Mouse (Mus musculus): Measurements from ENCODE around the gene Col27a1. TPM values are rescaled to one million over a fixed set of nuclear protein-coding genes. Genes with fewer than 3 reads are reported as not detected.

Col27a1 gene
- polyA plus RNA-seq, 1 experiment from 2014 or later: 2.6 TPM

DNA sequence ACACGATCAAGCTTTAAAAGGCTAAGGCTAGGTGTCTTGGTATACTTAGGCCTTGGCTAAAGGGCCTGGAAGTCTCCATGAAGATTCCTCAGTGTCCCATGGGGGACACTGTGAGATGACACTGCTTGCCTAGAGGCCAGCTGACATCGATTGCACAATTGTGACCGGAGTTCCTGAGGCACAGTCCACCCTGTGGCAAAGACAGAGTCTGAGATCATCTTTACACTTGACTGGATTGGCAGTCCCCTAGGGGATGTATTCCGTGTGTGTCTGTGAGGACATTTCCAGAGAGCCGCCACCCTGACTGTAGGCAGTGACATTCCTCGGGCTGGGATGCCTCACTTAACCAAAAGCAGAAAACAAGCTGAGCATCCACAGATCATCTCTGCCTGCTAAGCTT is 146.1 kb downstream of the Col27a1 start:
- ATAC-seq (ENCODE audit: low FRiP score): no peak
- H3K27me3 ChIP-seq (ENCODE audit: control insufficient read depth, insufficient read depth, low read length): no peaks in the 10 kb centered on the region
- WGBS: 67% methylated on average over 6 of the region's 6 CpGs

DNA sequence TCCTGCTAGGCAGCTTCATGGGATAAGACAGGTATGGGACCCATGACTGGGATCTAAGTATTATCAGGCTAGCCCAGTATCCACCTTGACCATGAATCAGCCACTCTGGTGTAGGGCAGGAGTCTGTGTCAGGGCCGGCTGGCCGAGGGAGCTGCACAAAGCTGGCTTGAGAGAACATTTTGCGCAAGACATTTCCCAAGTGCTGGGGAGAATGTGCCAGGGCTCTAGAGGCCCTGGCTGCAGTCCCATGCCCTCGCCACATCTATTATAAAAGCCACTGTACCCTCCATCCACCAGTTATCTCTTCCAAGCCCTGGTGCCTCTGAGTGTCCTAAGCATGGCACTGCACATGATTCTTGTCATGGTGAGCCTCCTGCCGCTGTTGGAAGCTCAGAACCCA is 148.3 kb downstream of the Col27a1 start, which contains the start of gene Orm2:
TSS of gene Orm2 (plus strand) at position 300 of the 400 bp plus-strand sequence.
- WGBS: 88% methylated on average over 5 of the region's 5 CpGs
- no peak for DNase-seq (ENCODE audit: low spot score)

More for the DNA sequence above, 146.1 kb downstream of the Col27a1 start:
- Histone ChIP-seq H3K4me1 (replicated peaks; ENCODE audit: control insufficient read depth, insufficient read depth, low read length) (no peaks in the 10 kb centered on the region), H3K9ac (no peak overlapping the region), H3K27ac (no peak overlapping the region), H3K4me3 (replicated peaks; ENCODE audit: low read length) (no peak overlapping the region), H3K4me2 (replicated peaks) (no peak overlapping the region), H3K36me3 (replicated peaks; ENCODE audit: control insufficient read depth, insufficient read depth) (no peaks in the 10 kb centered on the region), H3K9me3 (ENCODE audit: control insufficient read depth, low read length) (no peaks in the 10 kb centered on the region)
- no peak for DNase-seq (ENCODE audit: low spot score)

DNA sequence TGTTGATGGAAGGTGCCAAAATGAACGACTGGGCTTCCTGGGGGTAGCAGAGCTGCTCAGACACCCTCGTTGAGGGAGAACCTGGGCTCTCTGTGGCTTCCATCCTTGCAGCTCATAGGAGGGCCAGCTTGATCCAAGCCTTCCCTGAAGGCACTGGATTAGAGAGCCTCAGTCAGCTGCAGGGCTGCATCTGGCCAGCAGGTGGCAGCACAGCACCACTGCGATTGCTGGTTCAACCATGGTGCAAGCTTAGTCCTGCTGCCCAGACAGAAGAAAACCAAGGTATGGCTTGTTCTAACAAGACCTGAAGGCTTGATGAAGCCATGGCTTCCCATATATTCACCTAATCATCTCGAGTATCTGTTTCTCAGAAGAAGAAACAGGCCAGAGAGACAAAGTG is 154.8 kb downstream of the Col27a1 start:
- Histone ChIP-seq H3K4me1 (replicated peaks; ENCODE audit: control insufficient read depth, insufficient read depth, low read length) (no peaks in the 10 kb centered on the region), H3K36me3 (replicated peaks; ENCODE audit: control insufficient read depth, insufficient read depth) (peaks cover 20% of the 10 kb centered on the region), H3K4me3 (replicated peaks; ENCODE audit: low read length) (no peak overlapping the region), H3K27me3 (ENCODE audit: control insufficient read depth, insufficient read depth, low read length) (no peaks in the 10 kb centered on the region), H3K9ac (no peak overlapping the region), H3K9me3 (ENCODE audit: control insufficient read depth, low read length) (no peaks in the 10 kb centered on the region), H3K4me2 (replicated peaks) (no peak overlapping the region), H3K27ac (no peak overlapping the region)
- WGBS: 9% methylated on average over 4 of the region's 4 CpGs
- DNase-seq (ENCODE audit: low spot score): peak; percentile 85
- ATAC-seq (ENCODE audit: low FRiP score): peak; percentile 44; the same call in 1 of the 2 replicates

More for the DNA sequence above, 148.3 kb downstream of the Col27a1 start, which contains the start of gene Orm2:
- no peak within 1 kb of the TSS for H3K4me3 ChIP-seq (replicated peaks; ENCODE audit: low read length)
- H3K4me1 ChIP-seq (replicated peaks; ENCODE audit: control insufficient read depth, insufficient read depth, low read length): no peaks in the 10 kb centered on the region
- H3K9me3 ChIP-seq (ENCODE audit: control insufficient read depth, low read length): no peaks in the 10 kb centered on the region
- no peak within 1 kb of the TSS for H3K4me2 ChIP-seq (replicated peaks)
- H3K27me3 ChIP-seq (ENCODE audit: control insufficient read depth, insufficient read depth, low read length): no peaks in the 10 kb centered on the region
- no peak within 1 kb of the TSS for H3K27ac ChIP-seq
- no peaks in the 10 kb centered on the region for H3K36me3 ChIP-seq (replicated peaks; ENCODE audit: control insufficient read depth, insufficient read depth)
- ATAC-seq (ENCODE audit: low FRiP score): no peak
- no peak within 1 kb of the TSS for H3K9ac ChIP-seq

DNA sequence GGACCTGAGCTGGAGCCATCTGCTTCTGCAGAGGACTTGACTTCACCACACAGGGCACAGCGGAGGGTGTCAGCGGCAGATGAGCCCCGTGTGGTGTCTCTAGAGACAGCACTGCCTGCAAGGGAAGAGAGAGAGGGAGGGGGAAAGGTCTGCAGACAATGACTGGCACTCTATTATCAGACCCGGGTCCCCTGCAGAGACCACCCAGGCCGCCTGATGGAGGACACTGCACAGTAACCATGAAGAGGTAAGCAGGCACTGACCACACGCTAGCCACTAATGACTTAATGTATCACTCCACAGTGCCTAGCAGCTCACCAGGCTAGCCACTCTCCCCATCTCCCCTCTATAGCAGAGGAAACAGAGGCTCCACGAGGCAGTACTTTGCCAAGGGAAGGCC is 157.1 kb downstream of the Col27a1 start:
- Histone ChIP-seq H3K4me1 (replicated peaks; ENCODE audit: control insufficient read depth, insufficient read depth, low read length) (no peaks in the 10 kb centered on the region), H3K4me2 (replicated peaks) (no peak overlapping the region), H3K36me3 (replicated peaks; ENCODE audit: control insufficient read depth, insufficient read depth) (peaks cover 38% of the 10 kb centered on the region), H3K9ac (no peak overlapping the region), H3K9me3 (ENCODE audit: control insufficient read depth, low read length) (no peaks in the 10 kb centered on the region), H3K27me3 (ENCODE audit: control insufficient read depth, insufficient read depth, low read length) (no peaks in the 10 kb centered on the region), H3K27ac (no peak overlapping the region), H3K4me3 (replicated peaks; ENCODE audit: low read length) (no peak overlapping the region)
- ATAC-seq (ENCODE audit: low FRiP score) (no peak), DNase-seq (ENCODE audit: low spot score) (no peak)
- WGBS: 25% methylated on average over 7 of the region's 7 CpGs

DNA sequence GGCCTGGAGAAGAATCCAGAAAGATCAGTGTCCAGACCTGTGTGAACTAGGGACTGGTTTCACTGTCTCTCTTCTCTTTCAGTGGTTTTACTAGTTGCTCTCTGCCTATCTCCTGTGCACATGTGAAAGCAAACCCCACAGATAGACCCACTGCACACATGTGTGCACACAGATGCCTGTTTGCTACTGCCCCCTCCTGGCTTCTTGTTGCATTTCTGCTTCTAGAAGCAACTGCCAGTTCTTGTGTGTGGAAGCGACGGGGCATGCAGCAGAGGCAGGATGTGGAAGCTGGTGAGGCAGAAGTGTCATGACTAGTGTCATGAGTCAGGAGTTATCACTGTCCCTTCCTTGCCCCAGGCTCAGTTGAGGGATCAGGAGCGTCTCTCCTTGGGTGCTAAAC is 158.1 kb downstream of the Col27a1 start:
- WGBS: 63% methylated on average over 3 of the region's 3 CpGs
- peak; percentile 49 for DNase-seq (ENCODE audit: low spot score)

DNA sequence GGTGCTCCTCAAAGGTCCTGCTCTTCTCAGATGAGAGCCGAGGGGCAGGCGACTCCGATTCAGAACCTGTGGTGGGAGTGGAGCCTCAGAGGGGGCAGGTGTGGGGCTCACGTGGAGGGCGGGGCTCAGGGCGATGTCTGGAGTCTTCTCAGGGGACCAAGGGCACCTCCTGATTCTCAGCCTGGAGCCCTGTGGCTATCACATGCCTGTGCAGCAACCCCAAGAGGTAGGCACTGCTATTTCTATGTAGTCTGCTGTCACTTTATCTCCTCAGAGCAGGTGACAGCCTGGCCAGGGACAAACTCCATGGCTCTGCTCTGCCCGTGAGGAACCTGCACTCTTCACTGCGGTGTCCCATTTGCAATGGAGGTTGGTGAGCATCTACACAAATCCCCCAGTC is 159.6 kb downstream of the Col27a1 start:
- DNase-seq (ENCODE audit: low spot score): no peak
- WGBS: 94% methylated on average over 8 of the region's 8 CpGs
- Histone ChIP-seq H3K4me3 (replicated peaks; ENCODE audit: low read length) (no peak overlapping the region), H3K4me2 (replicated peaks) (no peak overlapping the region), H3K36me3 (replicated peaks; ENCODE audit: control insufficient read depth, insufficient read depth) (peaks cover 41% of the 10 kb centered on the region), H3K27ac (no peak overlapping the region), H3K27me3 (ENCODE audit: control insufficient read depth, insufficient read depth, low read length) (no peaks in the 10 kb centered on the region), H3K9me3 (ENCODE audit: control insufficient read depth, low read length) (no peaks in the 10 kb centered on the region), H3K4me1 (replicated peaks; ENCODE audit: control insufficient read depth, insufficient read depth, low read length) (no peaks in the 10 kb centered on the region), H3K9ac (no peak overlapping the region)
- ATAC-seq (ENCODE audit: low FRiP score): no peak

More for the DNA sequence above, 158.1 kb downstream of the Col27a1 start:
- Histone ChIP-seq H3K36me3 (replicated peaks; ENCODE audit: control insufficient read depth, insufficient read depth) (peaks cover 38% of the 10 kb centered on the region), H3K27me3 (ENCODE audit: control insufficient read depth, insufficient read depth, low read length) (no peaks in the 10 kb centered on the region), H3K9me3 (ENCODE audit: control insufficient read depth, low read length) (no peaks in the 10 kb centered on the region), H3K9ac (no peak overlapping the region), H3K4me2 (replicated peaks) (no peak overlapping the region), H3K4me3 (replicated peaks; ENCODE audit: low read length) (no peak overlapping the region), H3K27ac (no peak overlapping the region), H3K4me1 (replicated peaks; ENCODE audit: control insufficient read depth, insufficient read depth, low read length) (no peaks in the 10 kb centered on the region)
- no peak for ATAC-seq (ENCODE audit: low FRiP score)

DNA sequence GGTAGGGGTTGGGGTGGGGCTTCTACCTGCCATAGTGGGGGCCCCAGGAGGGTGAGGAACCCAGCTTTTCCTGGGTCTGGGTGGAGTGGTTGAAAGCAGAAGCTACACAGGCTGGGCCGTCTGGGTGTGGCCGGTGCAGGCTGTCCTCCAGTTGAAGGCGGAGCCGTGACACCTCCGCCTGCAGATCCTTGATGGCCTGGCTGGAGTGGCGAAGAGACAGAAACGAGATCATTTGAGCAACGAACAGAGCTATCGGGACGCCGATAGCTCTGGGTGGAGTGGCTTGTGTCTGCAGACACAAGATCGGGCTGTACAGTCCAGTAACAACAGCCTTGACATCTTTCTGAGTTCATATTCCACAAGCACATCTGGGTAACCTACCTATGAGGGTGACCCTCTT is 160.5 kb downstream of the Col27a1 start:
- Histone ChIP-seq H3K4me1 (replicated peaks; ENCODE audit: control insufficient read depth, insufficient read depth, low read length) (no peaks in the 10 kb centered on the region), H3K9me3 (ENCODE audit: control insufficient read depth, low read length) (no peaks in the 10 kb centered on the region), H3K27me3 (ENCODE audit: control insufficient read depth, insufficient read depth, low read length) (no peaks in the 10 kb centered on the region), H3K9ac (no peak overlapping the region), H3K27ac (no peak overlapping the region), H3K36me3 (replicated peaks; ENCODE audit: control insufficient read depth, insufficient read depth) (peaks cover 50% of the 10 kb centered on the region), H3K4me2 (replicated peaks) (no peak overlapping the region), H3K4me3 (replicated peaks; ENCODE audit: low read length) (no peak overlapping the region)
- ATAC-seq (ENCODE audit: low FRiP score): no peak
- no peak for DNase-seq (ENCODE audit: low spot score)
- WGBS: 91% methylated on average over 11 of the region's 12 CpGs

DNA sequence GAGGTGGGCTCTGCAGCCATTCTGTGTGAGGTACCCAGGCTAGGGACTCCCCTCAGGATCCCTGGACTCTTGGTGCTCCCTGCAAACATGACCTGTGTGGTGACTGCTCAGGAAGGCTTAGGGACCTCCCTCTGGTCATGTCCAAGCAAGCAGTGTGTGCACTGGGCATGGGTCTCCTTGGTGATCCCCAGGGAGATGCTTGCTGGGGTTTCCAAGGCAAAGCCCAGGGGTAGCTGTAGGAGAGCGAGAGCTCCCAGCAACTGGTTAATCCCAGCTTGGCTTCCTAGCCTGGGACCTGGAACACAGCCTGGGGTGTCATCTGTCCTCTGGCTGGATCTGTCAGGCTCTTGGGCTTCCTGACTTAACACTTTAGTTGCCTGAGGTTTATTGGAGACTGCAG is 161.6 kb downstream of the Col27a1 start:
- H3K36me3 ChIP-seq (replicated peaks; ENCODE audit: control insufficient read depth, insufficient read depth): peaks cover 57% of the 10 kb centered on the region
- H3K4me1 ChIP-seq (replicated peaks; ENCODE audit: control insufficient read depth, insufficient read depth, low read length): no peaks in the 10 kb centered on the region
- no peaks in the 10 kb centered on the region for H3K9me3 ChIP-seq (ENCODE audit: control insufficient read depth, low read length)
- no peak overlapping the region for H3K9ac ChIP-seq
- H3K4me2 ChIP-seq (replicated peaks): no peak overlapping the region
- H3K27ac ChIP-seq: no peak overlapping the region
- no peak overlapping the region for H3K4me3 ChIP-seq (replicated peaks; ENCODE audit: low read length)
- ATAC-seq (ENCODE audit: low FRiP score): peak; percentile 53
- 48% methylated on average over 1 of the region's 1 CpGs for WGBS
- no peak for DNase-seq (ENCODE audit: low spot score)
- no peaks in the 10 kb centered on the region for H3K27me3 ChIP-seq (ENCODE audit: control insufficient read depth, insufficient read depth, low read length)

DNA sequence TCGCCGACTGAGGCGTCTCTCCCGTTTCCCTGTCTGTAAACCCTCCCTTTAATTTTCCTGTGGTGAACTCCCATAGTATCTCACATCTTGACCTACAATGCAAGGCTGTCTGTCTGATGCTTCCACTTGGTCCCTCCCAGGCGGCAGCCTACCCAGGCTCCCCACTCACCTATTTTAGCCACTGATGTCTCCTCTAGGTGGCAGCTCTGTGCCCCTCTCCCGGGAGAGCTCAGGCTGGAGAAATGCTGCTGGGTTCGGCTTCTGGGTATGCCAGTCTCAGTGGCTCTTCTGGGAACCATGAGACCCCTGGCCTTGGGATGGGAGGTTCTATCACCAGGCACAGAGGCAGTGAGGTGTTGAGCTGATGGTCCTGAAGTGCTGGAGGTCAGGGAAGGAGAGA is 163.7 kb downstream of the Col27a1 start:
- no peaks in the 10 kb centered on the region for H3K4me1 ChIP-seq (replicated peaks; ENCODE audit: control insufficient read depth, insufficient read depth, low read length)
- ATAC-seq (ENCODE audit: low FRiP score): no peak
- H3K36me3 ChIP-seq (replicated peaks; ENCODE audit: control insufficient read depth, insufficient read depth): peaks cover 71% of the 10 kb centered on the region
- H3K9me3 ChIP-seq (ENCODE audit: control insufficient read depth, low read length): no peaks in the 10 kb centered on the region
- H3K4me3 ChIP-seq (replicated peaks; ENCODE audit: low read length): no peak overlapping the region
- no peak overlapping the region for H3K9ac ChIP-seq
- DNase-seq (ENCODE audit: low spot score): no peak
- H3K4me2 ChIP-seq (replicated peaks): no peak overlapping the region
- H3K27ac ChIP-seq: no peak overlapping the region
- 75% methylated on average over 7 of the region's 7 CpGs for WGBS
- no peaks in the 10 kb centered on the region for H3K27me3 ChIP-seq (ENCODE audit: control insufficient read depth, insufficient read depth, low read length)

Data from hindbrain, embryonic 14.5 days (tissue).